Mouse (Mus musculus): ENCODE measurements around the gene Fhl5.
"Not testable (repeated sequence)": the region's sequence is repeated elsewhere in the genome, so short reads cannot be mapped to it uniquely, and the experiment has no call there.

Fhl5 gene

DNA sequence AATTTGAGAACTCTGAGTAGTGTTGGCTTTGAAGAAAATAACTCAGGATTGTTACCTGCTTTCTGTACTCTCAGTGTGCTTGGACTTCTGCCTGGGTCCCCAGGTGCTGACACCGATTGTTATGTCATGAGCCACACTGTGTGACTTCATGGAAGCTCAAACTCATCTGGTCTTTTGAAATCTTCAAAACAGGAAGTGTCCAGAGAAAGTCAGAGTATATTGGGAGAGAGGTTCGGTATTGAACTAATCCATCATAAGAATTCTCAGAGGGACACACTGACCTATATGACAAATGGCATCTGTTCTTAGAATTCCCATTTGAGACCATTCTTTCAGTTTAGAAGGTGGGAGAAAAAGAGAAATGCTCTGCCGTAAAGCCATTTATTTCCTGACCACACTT, at the start of gene Fhl5:
TSS of gene Fhl5 (minus strand) at position 101 of the 400 bp plus-strand sequence.
- no peak for DNase-seq (ENCODE audit: low spot score in 2 of 2)

DNA sequence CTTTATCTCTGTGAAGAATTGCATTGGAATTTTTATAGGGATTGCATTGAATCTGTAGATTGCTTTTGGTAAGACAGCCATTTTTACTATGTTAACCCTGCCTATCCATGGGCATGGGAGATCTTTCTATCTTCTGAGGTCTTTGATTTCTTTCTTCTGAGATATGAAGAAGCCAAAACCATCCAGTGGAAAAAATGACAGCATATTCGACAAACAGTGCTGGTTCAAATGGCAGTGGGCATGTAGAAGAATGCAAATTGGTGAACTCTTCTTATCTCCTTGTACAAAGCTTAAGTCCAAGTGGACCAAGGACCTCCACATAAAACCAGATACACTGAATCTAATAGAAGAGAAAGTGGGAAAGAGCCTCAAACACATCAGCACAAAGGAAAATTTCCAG, 42.3 kb upstream of the Fhl5 start:
- DNase-seq (ENCODE audit: low spot score in 2 of 2) = not testable (repeated sequence)

DNA sequence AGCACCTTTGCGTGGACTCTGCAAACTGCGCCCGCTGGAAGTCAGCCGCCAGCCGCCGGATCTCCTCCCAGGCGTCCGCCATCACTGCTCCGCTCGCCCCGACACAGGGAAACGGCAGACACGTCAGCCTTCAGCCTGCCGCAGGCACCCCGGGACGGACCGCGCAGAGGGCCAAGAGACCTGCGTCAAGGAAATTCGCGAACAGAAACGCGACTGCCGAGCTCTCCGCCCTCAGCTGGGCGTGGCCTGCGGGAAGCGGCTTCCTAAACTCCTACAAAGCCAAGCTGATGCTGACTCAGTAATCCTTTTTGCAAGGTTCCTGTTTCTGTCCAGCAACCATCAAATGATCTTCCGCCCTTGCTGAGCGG, 39.0 kb upstream of the Fhl5 start, which contains the start of gene Ufl1:
TSS of gene Ufl1 (minus strand) at position 151 of the 368 bp plus-strand sequence.
- DNase-seq (ENCODE audit: low spot score in 2 of 2) = peak; percentile 92 to 94

DNA sequence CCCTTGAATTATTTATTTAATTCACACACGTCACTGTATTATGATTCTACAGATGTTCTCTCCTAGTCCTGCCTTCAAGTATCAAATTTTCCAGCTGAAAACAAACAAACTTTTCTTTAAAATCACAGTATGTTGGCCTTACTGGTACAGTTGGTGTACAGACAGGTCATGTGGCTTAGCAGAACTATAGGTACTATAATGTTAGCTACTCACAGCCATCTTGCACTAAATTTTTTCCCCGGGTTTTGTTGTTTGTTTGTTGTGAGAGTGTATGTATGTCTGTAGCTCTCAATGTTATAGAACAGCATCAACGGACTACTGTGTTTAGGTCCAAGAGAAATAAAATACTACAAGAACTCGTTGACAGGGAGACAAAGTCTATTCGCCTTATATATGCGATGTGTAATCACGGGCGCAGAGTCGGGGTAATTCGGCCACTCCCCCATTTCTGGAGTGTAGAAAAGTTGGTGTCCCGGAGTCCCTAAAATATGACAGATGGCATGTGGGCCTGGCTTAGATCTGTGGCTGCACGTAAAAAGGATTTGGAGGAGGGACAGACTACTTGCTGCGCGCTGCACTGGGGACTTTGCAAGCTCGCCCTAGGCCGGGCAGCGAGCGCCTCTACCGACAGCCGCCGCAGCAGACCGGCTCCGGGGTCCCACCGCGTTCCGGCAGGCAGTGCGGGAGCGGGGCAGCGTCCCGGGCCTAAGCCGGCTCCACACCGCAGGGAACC, 38.4 kb upstream of the Fhl5 start:
- DNase-seq (ENCODE audit: low spot score in 2 of 2) = no peak

DNA sequence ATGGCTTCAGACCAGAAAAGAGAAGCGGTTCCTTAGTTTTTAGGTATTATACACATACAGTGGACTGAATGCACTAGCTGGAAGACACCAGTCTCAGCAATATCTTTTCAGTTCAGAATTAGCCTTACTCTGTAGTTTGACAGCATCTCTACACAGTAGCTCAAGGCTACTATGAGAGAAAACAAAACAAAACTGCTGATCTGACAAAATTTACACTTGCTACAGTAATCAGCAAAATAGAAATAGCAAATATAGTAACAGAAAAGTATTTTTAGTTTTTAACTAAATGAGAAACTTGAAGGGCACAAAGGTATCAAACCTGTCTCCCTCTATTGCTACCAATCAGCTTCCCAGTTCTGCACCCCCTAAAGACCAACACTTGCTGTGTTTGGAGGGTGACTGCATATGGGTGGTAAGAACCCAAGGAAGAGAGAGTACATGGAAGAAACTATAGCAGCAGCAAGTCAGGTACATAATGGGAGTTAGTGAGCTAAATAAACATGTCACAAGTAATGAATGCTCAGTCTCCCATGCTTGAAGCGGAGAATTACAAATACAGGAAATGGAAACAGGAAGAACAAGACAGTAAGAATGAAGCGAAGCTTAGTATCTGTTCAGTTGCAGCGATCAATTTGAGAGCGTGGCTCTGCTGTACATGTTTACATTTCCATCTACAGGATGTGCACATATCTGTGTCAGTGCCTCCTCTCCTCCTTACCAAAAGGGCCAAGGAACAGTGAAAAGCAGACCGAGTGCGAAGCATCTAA, 30.4 kb upstream of the Fhl5 start:
- no peak for DNase-seq (ENCODE audit: low spot score in 2 of 2)

DNA sequence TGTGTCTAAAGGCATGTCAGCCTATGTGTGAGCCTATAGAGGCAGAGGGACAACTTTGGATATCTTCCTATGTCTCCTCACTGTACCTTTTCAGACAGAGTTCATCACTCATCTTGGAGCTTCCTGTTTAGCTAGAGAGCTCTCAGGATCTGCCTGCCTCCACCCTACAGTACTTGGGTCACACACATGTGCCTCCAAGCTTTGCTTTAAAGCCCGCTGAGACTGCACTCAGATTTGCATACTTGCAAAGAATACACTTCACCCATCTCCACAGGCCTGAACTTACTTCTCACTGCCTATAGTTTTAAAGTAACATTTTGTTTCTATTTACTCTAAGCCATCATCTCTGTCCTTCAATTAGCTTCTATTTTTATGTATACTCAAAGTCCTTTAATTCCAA, 29.2 kb upstream of the Fhl5 start:
- no peak for DNase-seq (ENCODE audit: low spot score in 2 of 2)

DNA sequence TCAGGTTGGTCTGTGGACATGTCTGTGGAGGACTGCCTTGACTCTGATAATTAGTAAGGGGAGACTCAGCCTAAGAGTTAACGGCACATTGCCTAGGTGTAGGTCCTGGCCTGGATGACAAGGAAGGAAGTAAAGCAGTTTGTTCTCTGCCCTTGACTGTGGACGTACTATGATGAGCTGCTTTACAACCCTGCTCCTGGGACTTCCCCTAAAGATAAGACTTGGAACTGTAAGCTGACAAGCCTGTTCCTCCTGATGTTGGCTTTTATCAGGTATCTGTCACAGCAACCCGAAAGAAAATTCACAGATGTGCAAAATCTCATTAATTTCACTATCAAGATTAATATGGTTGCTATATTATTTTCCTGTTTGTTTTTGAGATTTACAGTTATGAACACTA, 24.5 kb upstream of the Fhl5 start:
- no peak for DNase-seq (ENCODE audit: low spot score in 2 of 2)

DNA sequence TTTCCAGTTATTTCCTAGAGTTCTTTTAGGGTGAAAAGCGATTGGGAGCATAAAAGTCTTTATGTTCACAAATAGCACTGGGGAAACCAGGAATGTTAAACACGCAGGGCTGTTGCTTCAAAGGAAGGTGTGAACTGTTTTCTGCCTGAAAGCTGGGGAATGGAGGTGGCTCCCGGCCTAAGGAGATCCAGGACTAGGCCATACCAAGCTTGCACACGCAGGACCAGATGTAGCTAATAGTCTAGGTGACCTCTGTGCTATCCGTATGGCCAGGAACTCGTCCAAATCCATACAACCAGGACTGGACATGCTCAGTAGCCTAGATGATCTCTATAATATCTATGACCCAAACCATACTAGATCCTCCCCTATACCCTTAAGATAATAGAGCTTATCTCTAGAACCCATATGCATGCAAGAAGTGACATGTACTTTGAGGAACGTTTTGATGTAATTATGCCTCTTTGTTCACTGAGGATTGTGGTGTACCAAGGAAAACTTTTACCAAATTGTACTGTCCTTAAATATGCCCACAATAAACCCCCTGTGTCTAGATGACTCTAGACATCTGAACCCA, 15.2 kb upstream of the Fhl5 start:
- DNase-seq (ENCODE audit: low spot score in 2 of 2) = no peak

DNA sequence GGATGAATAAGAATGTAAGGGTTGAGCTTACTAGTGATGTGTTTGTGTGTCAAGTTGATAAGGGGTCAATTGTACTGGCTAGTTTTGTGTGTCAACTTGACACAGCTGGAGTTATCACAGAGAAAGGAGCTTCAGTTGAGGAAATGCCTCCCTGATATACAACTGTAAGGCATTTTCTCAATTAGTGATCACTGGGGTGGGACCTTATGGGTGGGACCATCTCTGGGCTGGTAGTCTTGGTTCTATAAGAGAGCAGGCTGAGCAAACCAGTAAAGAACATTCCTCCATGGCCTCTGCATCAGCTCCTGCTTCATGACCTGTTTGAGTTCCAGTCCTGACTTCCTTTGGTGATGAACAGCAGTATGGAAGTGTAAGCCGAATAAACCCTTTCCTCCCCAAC, 7.0 kb downstream of the Fhl5 start:
- not testable (repeated sequence) for DNase-seq (ENCODE audit: low spot score in 2 of 2)

DNA sequence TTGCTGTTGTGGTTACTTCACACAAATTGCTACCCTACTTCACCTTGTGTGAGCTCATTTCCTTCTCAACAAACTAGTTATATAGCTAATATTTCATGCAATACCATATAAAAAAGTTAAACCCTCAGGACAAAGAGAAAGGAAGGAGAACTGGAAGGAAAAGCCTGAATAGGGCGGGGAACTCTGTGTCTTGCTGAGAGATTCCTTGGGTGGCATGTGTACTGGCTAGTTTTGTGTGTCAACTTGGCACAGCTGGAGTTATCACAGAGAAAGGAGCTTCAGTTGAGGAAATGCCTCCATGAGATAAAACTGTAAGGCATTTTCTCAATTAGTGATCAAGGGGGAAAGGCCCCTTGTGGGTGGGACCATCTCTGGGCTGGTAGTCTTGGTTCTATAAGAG, 8.9 kb downstream of the Fhl5 start:
- DNase-seq (ENCODE audit: low spot score in 2 of 2) = not testable (repeated sequence)

DNA sequence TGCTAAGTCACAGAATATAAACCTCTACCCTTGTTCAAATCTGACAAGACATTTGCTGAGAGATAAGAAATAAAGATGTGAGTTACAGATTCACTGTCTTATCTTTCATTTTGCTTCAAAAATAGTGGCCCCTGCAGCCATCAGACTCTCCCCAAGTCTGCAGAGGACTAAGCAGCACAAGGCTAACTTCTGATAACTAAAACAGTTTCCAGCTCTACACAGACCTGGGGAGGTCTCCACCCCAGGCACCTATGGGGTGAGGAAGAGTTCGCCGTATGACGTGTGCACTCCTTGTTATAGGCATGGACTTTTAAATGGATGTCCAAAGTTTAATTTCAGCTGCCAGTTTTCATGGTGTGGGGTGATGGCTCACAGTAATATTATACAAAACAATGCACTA, 10.1 kb downstream of the Fhl5 start:
- no peak for DNase-seq (ENCODE audit: low spot score in 2 of 2)

DNA sequence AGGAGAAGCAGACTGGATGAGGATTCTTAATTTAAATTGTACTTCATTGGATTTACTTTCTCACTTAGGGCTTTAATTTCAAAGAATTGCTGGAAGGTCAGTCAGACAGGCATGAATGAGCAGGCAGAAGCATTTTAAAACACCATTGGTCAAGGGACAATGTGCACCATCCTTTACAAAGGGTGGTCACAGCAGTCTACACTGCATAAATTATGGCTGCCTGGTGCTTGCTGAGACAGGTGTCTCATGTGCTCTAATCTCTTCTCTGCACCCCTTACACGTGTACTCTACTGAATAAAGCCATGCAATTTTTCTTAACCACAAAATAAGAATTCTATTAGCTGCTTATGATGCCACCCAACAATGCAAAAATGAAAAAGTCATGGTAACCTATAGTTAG, 15.1 kb downstream of the Fhl5 start:
- DNase-seq (ENCODE audit: low spot score in 2 of 2) = no peak

DNA sequence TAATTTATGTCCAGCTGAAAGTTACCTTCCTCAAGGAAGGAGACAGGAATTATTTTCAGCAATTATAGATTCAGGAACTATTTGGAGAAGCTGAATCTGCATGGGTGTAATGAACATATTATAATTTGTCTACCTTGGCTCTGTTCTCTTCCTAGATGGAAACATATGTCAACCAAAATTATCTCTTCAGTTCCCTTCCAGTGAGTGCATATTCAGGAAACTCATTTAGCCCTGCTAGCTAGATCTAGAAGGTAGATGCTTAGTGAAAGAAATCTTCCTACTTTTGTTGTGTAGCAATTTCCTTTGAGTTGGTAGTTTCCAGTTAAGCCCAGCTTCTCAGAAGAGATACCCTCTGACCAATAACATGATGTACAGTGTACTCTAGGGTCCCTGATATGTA, 20.7 kb downstream of the Fhl5 start:
- no peak for DNase-seq (ENCODE audit: low spot score in 2 of 2)

DNA sequence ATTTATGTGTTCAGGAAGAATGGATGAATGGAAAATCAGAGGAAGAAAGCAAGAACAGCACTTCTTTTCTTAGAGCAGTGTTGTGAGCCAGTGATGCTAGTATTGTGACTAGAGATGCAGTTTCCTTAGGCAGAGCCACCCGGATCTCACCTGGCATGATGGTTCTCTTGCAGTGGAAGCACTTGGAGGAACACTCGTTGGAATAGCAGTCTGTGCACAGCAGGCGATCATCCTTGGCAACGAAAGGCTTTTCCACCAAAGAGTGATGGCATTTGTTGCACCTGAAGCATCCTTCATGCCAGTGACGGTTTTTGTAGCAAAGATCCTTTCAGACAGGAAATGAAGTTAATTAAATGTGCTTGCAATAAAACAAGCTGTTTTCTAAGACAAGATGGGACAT, 29.2 kb downstream of the Fhl5 start:
- DNase-seq (ENCODE audit: low spot score in 2 of 2) = no peak

DNA sequence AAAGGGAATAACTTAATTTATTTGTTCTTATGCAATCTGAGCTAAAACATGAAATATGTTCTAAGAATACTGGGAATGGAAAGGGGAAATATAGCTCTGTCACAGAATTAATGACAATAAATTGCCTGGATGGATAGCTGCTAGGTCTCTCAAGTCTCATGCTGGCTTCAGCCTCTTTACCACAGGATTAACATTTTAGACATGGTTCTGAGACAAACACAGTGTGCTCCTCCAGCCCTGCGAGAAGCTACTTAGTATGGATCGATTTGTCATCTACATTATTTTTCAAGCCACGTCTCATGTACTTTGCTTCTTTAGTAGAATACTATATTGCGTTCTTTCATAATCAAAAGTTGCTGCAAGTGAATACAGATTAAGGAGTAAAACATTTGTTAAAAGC, 36.5 kb downstream of the Fhl5 start:
- DNase-seq (ENCODE audit: low spot score in 2 of 2) = no peak

DNA sequence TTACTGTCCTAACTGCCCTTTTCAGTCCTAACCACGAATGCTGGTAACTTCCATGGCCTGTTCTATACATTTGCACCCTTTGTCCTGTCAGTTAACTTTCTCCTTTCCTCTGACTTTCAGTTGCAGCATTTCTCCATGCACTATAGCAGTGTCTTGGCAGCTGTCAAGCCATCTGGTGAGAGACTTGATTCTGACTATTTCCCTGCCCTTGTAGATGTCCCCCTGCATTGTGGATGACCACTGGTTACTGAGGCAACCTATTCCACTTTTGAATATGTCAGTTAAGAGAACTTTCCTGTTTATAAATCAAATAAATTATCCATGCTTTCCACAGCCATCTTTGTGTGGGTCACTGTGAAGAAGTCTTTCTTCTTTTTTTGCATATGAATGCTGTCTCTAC, 45.4 kb downstream of the Fhl5 start:
- DNase-seq (ENCODE audit: low spot score in 2 of 2) = no peak

DNA sequence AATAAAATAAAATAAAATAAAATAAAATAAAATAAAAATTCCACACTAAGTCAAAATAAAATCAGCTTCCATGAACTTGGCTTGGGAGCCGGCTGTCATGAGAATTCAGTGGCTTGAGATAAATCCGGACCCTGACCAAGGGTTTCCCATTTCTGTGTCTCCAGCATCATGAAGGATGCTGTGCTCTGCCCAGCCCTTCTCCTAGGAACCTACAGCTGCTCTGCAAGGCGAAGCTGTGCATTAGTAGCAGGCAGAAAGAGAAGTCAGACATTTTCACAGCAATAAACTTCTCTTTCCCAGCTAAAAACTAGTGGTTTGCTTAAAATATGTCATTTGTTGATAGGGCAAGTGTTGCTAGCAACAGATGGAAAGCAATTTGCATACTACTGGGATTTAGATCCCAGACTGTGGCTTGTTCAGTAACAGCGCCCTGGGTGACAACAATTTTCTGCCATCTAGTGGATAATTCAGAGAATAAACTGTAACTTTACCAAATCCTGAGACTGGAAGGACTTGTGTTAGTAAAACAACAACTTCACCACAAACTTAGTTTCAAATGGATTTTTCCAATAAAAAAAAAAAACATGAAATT, 63.0 kb downstream of the Fhl5 start:
- DNase-seq (ENCODE audit: low spot score in 2 of 2) = no peak

All from spleen, postnatal 10 days (tissue).